Mouse (Mus musculus) ovary, adult 18-20 months (tissue): Measurements from ENCODE around the gene Entpd1.

ENCODE experiments used
- DNase-seq: peaks from one replicate; pipeline ENCODE4 v3.0.0; 2022; ENCODE audit warnings: low spot score, mixed read lengths

Gene Entpd1

DNA sequence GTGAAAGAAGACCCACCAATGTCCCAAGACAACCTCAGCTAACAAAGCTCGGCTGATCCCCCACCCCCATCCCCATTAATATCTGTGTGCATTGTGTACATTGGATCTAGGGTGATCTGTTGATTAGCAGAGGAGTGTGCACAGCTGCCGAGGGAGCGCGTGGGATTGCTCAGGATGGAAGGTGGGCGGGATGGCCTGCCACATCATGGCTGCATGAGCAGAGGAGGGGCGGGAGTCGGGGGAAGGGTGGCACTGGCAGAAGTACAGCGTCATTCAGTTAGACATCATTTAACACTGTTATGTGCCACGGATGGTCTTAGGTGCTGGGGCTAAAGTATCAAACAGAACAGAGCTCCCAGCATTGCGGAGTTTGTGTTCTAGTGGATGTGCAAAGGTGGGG lies 111.3 kb downstream of the Entpd1 start:
- no peak for DNase-seq

GRCm38 (mm10) chr19:40726148-40726547 lies 114.0 kb downstream of the Entpd1 start:
- DNase-seq = peak; percentile 15

GRCm38 (mm10) chr19:40726614-40727013 lies 114.4 kb downstream of the Entpd1 start:
- no peak for DNase-seq

- DNase-seq = no peak
Measured at GRCm38 (mm10) chr19:40728213-40728612, 116.0 kb downstream of the Entpd1 start.

GRCm38 (mm10) chr19:40728732-40729420 lies 116.7 kb downstream of the Entpd1 start:
- DNase-seq = no peak

DNA sequence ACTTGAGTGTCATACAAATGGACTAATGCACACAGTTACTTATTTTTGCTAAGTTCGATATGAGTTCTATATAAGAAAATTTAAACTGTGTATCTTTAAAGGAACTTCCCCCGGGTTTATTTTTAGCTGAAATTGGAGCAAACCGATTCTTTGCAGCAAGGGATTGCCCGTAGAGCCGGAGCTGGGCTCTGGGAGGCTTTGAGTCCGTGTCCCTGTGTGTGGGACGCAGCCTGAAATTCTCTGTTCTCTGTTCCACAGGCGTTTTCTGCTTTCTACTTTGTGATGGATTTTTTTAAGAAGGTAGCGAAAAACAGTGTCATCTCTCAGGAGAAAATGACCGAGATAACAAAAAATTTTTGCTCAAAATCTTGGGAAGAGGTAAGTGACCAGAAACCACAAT lies 121.2 kb downstream of the Entpd1 start:
- no peak for DNase-seq

- no peak for DNase-seq
Measured at GRCm38 (mm10) chr19:40733849-40734248, 121.7 kb downstream of the Entpd1 start.

GRCm38 (mm10) chr19:40736680-40737512 lies 124.7 kb downstream of the Entpd1 start:
- DNase-seq = peak; percentile 55

GRCm38 (mm10) chr19:40737613-40738012 lies 125.4 kb downstream of the Entpd1 start:
- no peak for DNase-seq

DNA sequence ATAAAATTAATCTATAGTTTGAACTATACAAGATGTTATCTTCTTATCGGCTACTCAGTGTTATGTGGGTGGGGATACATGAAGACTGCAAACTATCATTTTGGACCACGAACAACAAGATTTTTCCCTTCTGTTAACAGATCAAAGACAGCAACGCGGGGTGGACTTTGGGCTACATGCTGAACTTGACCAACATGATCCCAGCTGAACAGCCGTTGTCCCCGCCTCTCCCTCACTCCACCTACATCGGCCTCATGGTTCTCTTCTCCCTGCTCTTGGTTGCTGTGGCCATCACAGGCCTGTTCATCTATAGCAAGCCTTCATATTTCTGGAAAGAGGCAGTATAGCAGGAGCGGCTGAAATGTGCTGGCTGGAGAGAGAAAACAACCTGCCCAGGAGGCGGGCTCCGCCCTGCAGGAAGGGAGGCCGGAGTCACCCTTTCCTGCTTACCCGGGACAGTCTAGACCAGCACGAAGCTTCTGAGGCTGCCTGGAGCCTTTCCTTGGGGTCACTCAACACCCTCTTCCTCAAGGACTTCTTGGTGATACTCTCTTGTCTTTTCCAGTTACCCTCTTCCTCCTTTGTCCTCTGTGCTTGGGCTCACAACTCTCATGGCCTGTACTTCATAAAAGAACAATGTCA lies 126.6 kb downstream of the Entpd1 start:
- no peak for DNase-seq

GRCm38 (mm10) chr19:40746603-40747002 lies 134.4 kb downstream of the Entpd1 start:
- DNase-seq = no peak

- DNase-seq = no peak
Measured at GRCm38 (mm10) chr19:40748559-40748958, 136.4 kb downstream of the Entpd1 start, which contains the start of gene Cc2d2b. TSS of gene Cc2d2b (plus strand) at chr19:40748753.

- DNase-seq = no peak
Measured at GRCm38 (mm10) chr19:40754311-40754710, 142.1 kb downstream of the Entpd1 start.

GRCm38 (mm10) chr19:40760071-40760470 lies 147.9 kb downstream of the Entpd1 start:
- DNase-seq = no peak

GRCm38 (mm10) chr19:40762023-40762759 lies 150.0 kb downstream of the Entpd1 start:
- DNase-seq = no peak

- no peak for DNase-seq
Measured at GRCm38 (mm10) chr19:40767189-40767588, 155.0 kb downstream of the Entpd1 start.

GRCm38 (mm10) chr19:40769341-40769770 lies 157.2 kb downstream of the Entpd1 start:
- DNase-seq = peak; percentile 26

DNA sequence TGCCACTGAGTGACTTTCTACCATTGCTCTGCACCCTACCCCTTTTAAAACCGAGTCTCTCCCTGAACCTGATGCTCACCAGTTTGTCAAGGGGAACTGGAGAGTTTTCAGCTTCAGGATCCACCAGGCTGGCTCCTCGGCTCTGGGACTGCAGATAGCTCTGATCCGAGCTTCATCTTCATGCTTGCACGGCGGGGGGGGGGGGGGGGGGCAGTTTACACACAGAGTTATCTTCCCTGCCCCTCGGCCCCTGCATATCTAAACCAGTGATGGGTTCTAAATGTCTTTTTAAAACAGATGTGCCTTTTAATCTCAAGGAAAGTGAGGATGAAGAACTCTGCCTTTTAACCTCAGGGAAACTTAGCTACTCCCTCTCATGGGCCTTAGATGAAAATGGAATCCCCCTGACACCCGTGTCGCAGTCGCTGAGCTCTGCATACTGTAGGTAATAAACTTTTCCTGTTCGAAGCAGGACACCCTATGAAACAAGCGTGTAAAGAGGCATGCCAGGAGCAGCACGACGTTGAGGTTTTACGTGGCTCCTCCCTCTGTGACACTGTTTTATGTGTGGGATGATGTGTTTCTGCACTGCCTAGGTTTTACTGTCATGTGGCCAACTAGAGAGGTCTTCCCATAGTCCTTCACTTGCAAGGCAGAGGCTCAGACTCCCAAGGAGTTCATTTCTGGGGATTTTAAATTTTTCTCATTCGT lies 176.0 kb downstream of the Entpd1 start:
- no peak for DNase-seq

GRCm38 (mm10) chr19:40788715-40789084 lies 176.5 kb downstream of the Entpd1 start:
- no peak for DNase-seq
